Mouse (Mus musculus) ovary, adult 18-20 months (tissue): Measurements from ENCODE around the gene Mtf2.
"Not testable (repeated sequence)": the region's sequence is repeated elsewhere in the genome, so short reads cannot be mapped to it uniquely, and the experiment has no call there.

Source experiments
- DNase-seq: peaks from one replicate; pipeline ENCODE4 v3.0.0; 2022; ENCODE audit warnings: low spot score, mixed read lengths

The Mtf2 gene

DNA sequence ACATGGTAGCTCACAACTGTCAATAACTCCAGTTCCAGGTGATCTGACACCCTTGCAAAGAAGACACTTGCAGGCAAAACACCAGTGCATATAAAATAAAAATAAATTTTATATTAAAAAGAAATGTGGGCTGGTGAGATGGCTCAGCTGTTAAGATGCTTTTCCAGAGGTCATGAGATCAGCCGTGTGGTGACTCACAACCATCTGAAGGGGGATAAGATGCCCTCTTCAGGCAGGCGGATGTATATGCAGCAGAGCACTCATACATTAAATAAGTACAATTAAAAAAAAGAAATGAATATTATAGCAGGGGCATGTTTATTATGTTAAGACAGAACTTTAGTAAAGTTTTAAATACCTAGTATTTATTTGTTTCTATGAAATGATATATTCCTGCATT, 16.9 kb downstream of the Mtf2 start:
- no peak for DNase-seq

DNA sequence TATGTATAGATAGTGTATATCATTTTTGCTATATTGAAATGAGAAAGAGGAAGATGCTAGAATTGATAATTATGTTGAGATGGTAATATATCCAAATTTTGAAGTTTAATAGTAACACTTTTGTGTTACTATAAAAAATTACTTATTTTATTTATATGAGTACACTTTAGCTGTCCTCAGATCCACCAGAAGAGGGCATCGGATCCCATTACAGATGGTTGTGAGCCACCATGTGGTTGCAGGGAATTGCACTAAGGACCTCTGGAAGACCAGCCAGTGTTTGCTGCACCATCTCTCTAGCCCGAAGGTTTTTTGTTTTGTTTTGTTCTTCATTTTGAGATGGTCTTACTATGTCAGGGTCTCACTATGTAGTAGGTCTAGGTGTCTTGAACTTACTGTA, 20.0 kb downstream of the Mtf2 start:
- DNase-seq: no peak

DNA sequence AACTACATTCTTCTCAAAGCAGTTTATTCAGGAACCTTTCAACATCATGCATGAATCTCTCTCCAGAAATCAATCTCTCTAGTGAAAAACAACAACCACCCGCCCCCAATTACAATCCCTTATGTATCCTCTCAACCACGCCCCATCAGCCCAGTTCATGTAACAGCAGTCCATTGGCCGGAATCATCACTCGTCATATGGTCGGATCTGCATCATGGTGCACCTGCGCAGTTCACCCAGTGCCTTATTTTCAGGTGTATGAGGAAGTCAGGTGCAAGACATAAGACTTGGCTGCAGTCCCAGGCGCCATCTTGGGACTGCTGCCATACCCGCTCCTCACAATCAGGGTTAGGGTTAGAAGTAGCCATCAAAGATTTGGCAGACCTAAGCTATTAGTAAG, 27.3 kb downstream of the Mtf2 start:
- not testable (repeated sequence) for DNase-seq

DNA sequence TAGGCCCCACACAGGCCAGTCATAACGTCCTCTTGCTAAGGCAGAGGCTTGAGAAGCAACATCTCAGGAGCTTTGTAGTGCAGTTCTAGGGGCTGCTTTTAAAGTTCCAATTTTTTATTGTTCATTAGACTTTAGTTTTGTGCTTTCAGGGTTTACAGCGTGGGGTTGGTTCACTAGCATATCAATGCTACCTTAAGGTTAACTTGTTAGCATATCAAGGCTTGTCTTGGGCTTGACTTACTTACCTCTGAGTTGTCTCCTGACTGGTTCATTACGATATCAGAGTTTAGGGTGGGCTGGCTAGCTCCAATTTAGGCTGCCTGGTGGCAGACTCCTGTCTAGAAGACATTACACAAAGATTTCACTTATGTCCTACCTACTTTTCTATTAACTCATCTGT, 32.2 kb downstream of the Mtf2 start:
- DNase-seq: no peak

DNA sequence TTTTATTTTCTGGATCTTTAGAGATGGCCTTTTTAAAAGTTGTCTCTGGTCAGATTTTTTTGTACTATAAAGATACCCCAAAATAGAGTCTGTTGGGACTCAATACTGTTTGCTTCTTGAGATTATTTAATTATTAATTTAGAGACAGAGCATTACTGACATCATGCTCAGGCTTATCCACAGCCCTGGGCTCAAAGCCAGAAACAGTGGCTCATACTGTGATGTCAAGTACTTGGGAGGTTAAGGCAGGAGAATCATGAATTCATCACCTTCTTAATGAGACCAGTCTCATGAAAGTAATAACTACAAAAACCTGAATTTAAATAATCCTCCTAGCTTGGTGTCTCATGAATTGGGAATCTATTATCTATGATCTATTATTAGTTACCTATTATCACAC, 34.7 kb downstream of the Mtf2 start:
- DNase-seq: no peak

DNA sequence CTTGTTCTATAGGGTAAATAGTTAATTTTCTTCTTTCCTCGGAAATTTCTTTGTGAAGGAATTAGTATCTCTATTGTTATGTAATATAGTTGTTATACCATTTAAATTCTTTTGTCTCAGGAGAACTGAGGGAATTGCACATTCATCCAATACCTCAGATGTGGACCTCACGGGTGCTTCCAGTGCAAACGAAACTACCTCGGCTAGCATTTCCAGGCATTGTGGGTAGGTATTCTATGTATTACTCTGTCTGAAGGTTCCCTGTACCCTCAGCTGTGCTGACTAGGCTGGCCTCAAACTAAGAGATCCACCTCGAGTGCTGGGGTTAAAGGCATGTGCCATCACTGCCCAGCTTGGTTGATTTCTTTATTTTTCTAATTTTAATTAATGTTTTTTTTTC, 38.8 kb downstream of the Mtf2 start:
- DNase-seq: no peak

DNA sequence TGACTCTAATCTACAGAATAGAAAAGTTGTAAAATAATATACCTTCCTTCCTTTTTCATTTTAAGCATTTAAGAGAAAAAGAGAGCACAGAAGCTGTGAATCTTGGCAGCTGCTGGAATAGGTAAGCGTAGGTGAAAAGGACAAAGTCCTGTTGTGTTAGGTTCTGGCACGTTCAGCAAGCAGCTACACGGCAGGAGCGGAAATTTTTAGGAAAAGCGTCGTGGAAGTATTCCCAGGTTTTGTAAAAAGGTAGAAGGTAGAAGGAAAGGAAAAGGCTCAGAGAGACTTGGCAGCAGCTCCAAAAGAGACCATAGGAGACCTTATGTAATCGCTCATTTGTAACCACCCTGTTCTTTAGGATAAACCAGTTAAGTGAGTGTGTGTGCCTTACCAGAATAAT, 43.9 kb downstream of the Mtf2 start:
- no peak for DNase-seq

DNA sequence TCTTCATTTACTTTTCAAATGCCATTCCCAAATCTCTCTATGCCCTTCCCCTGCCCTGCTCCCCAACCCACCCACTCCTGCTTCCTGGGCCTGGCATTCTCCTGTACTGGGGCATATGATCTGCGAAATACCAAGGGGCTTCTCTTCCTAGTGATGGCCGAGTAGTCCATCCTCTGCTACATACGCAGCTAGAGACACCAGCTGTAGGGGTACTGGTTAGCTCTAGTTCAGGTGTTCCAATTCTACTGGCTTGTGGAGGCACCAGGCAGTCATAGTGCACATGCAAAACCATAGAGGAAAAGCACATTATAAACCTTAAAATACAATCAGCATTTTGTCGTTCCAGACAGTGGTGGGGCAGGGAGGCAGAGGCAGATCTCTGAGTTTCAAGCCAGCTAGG, 52.2 kb downstream of the Mtf2 start:
- DNase-seq: no peak

DNA sequence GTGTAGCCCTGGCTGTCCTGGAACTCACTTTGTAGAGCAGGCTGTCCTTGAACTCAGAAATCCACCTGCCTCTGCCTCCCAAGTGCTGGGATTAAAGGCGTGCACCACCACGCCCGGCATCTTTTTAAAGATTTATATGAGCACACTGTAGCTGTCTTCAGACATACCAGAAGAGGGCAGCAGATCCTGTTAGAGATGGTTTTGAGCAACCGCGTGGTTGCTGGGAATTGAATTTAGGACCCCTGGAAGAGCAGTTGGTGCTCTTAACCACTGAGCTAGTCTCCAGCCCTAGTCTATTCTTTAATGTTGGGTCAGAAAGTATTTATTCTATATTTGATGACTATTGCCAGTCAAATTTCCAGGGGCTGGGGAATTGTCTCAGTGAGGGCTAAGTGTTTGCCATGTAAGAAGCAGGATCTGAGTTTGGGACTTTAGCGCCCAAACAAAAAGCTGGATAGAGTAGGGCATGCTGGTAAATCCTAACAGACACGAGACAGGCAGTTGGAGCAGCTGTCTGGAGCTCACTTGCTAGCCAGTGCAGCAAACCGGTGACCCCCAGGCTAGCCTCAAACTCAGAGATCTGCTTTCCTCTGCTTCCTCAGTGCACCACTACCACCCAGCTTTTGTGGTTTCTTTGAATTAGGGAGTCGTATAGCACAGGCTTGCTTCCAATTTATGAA, 54.9 kb downstream of the Mtf2 start:
- no peak for DNase-seq

DNA sequence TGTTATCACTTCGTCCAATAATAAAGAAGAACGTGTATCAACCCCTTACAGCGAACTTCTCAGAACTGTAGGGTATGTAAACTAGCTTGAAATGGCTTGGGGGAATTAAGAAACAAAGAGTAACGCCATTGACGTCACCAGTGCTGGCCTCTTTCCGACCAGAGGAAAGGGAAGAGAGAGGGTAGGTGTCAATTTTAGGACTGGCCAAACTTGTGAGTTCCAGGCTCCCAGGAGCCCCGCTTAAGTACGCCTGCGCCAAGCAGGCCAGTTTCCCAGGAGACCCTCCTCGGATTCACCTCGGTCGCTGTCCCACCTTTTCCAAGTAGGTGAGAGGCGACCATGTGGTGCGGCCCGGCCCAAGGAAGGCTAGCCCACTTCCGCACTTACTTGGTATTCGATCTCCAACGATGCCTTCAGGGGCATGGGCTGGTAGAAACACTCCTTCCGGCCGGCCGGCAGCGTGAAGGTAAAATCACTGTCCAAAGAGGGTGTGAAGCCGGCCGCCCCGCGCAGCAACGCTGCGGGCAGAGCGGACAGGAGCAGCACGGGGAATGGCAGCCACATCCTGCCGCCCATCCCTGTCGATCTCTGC, 66.5 kb downstream of the Mtf2 start:
- no peak for DNase-seq

DNA sequence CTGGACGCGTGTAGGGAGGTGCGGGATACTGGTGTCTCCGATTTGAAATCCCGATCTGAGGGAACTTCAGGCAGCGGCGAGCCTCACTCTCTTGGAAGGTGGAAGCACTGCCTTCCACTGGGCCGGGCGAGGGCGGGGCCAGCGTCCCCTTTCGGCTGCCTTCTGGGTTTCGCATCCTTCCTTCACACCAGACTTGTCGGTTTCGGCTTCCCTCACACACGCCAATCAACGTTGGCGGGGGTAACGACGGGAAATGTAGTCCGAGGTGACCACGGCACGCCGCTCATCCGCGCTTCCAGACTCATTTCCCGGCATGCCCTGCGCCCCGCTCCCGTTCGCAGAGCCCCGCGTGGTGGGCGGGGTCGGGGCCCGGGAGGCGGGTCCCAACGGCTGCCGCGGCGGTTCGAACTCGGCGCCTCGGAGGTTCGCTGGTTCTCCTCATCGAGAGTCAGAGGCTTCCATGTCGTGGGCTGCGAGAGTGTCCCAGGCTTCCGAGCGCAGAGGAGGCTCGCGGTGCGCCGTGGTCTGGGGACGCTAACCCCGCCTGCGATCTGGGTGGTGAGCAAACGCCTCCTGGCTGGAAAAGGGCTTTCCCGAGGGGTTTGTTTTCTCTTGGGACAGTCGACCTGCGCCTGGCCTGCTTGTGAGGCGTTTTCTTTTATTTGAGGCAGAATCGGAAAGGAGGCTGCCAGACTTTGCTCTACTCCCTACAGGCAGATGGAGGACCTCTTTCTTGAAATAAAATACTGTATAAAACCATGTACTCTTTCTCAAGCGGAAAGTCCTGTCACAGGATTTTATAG, 67.2 kb downstream of the Mtf2 start, which contains the start of the genes Tmed5 and Ccdc18:
Gene Tmed5, minus strand, starts transcription at position 180 of the 803 bp plus-strand sequence.
Gene Ccdc18, plus strand, starts transcription at position 435 of the 803 bp plus-strand sequence.
- peak; percentile 96 for DNase-seq

DNA sequence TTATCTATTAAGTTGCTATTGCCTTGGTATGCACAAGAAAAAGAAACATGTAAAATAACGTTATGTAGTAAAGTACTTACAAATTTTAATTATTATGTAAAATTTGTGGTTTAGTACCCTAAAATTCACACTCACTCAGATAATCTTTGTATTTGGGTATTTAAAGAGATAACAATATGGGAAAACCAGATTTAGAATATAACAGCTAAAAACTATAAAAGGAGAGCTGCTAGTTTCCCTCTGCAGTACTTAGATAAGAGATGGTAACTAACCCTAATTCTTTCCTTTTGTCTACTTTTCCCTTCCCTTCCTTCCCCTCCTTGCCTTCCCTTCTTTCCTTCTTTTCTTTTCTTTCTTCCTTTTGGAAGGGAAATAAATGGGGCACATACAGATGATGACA, 87.1 kb downstream of the Mtf2 start:
- no peak for DNase-seq
